Comparison of ENCODE assay signal across 10 mouse cellular contexts in the genomic region with DNA sequence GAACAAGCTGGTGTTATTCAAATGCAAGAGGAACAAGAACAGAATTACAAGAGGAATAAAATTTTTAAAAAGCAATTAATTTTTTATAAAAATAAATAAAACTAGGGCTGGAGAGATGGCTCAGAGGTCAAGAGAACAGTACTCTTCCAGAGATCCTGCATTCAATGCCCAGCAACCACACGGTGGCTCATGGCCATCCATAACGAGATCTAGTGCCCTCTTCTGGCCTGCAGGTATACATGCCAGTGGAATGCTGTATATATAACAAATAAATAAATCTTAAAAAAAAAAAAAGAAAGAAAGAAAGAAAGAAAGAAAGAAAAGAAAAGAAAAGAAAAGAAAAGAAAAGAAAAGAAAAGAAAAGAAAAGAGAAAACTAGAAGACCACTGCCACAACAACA. TPM values are rescaled to one million over a fixed set of nuclear protein-coding genes. Genes with fewer than 3 reads are reported as not detected.
DNase-seq lines count a peak whose midpoint lies in the region; ATAC-seq lines count a peak whose summit lies in the region.
"Had no signal": no experiment of that assay in that cellular context is flagged by ENCODE, and none has a peak within 500 bp of the region (broad histone marks: within the 10 kb centered on the region; RNA-seq: fewer than 3 reads in every experiment).

No protein-coding gene starts in this region.

- DNase-seq in heart, postnatal 4 days, result peak; percentile 38
- no peak for DNase-seq in heart, adult 8-10 months (ENCODE audit: low spot score)
- DNase-seq in urinary bladder, postnatal 14 days (ENCODE audit: low spot score), result peak; percentile 35
- no peak for DNase-seq in urinary bladder, adult 2 months (ENCODE audit: low spot score)
- DNase-seq in cerebellum, adult 11-12 months, result peak; percentile 22
- DNase-seq in kidney, postnatal 14 days, result peak; percentile 43

- H3K27ac ChIP-seq in forebrain, embryonic 15.5 days (replicated peaks), result no peak overlapping the region
- H3K27ac ChIP-seq: limb, embryonic 13.5 days had no signal

- no peak overlapping the region for H3K4me3 ChIP-seq in forebrain, embryonic 15.5 days
- H3K4me3 ChIP-seq: limb, embryonic 13.5 days had no signal

- H3K9me3 ChIP-seq in forebrain, embryonic 15.5 days, result no peaks in the 10 kb centered on the region
- H3K9me3 ChIP-seq: limb, embryonic 13.5 days had no signal

- no peaks in the 10 kb centered on the region for H3K27me3 ChIP-seq in forebrain, embryonic 15.5 days
- H3K27me3 ChIP-seq: limb, embryonic 13.5 days had no signal

- peaks cover 15% of the 10 kb centered on the region for H3K4me1 ChIP-seq in forebrain, embryonic 15.5 days

- no peak overlapping the region for H3K9ac ChIP-seq in forebrain, embryonic 15.5 days (replicated peaks)
- H3K9ac ChIP-seq: limb, embryonic 13.5 days had no signal

- no peak overlapping the region for H3K4me2 ChIP-seq in forebrain, embryonic 15.5 days (replicated peaks)
- H3K4me2 ChIP-seq: limb, embryonic 13.5 days had no signal

- 15% methylated on average over 2 of the region's 2 CpGs for WGBS in forebrain, embryonic 15.5 days

- H3K36me3 ChIP-seq in forebrain, embryonic 15.5 days, result peaks cover 11% of the 10 kb centered on the region

- ATAC-seq in neutrophil, adult 5-6 weeks (ENCODE audit: extremely low read depth, insufficient number of reproducible peaks, low FRiP score, poor library complexity, severe bottlenecking), result peak; percentile 73; the same call in 1 of the 2 replicates
- ATAC-seq in forebrain, embryonic 15.5 days (replicated peaks), result no peak

RNA-seq across cellular contexts. Expression of a gene that starts 2.6 kb away (rescaled TPM):
- 10 to 100 TPM; 15.7 to 18.5 TPM for total RNA-seq in heart, postnatal 4 days (2021)
- 1 to 10 TPM; 5.3 to 8.1 (median 6.9) TPM for total RNA-seq in heart, adult 8-10 months (2022)
- polyA plus RNA-seq in urinary bladder, adult 2 months (2012; rRNA removed), result 18.4 and 21.3 TPM in 2 replicates
- total RNA-seq in neutrophil, adult 5-6 weeks (2017), result 9.1 and 21.5 TPM in 2 replicates
- 47.6 and 55.0 TPM in 2 replicates for polyA plus RNA-seq in forebrain, embryonic 15.5 days (2015; fragmentation: Nextera tagmentation; extraction: Ambion mirVana)

RNA-seq across cellular contexts. Expression of a gene that starts 43.3 kb away (rescaled TPM):
- under 1 TPM; 0.16 to 0.33 TPM for total RNA-seq in heart, postnatal 4 days (2021)
- 1 to 10 TPM in 1 of 4 experiments, under 1 TPM in 3; 0.34 to 1.0 (median 0.56) TPM for total RNA-seq in heart, adult 8-10 months (2022)
- polyA plus RNA-seq in urinary bladder, adult 2 months (2012; rRNA removed), result 0.59 and 0.99 TPM in 2 replicates
- total RNA-seq in neutrophil, adult 5-6 weeks (2017), result 139 TPM in 2 replicates
- polyA plus RNA-seq in forebrain, embryonic 15.5 days (2015; fragmentation: Nextera tagmentation; extraction: Ambion mirVana), result not detected in 2 replicates
- polyA plus RNA-seq: limb, embryonic 13.5 days; stomach, embryonic 14.5 days had no signal

Comparison
In these comparisons a context has a peak if more than half of its experiments do, and no peak if none do; other contexts are left out.
1. DNase-seq: peak in heart, postnatal 4 days (single experiment), urinary bladder, postnatal 14 days (single experiment), cerebellum, adult 11-12 months (single experiment) and kidney, postnatal 14 days (single experiment); none in heart, adult 8-10 months (single experiment) and urinary bladder, adult 2 months (single experiment).
2. RNA of a gene that starts 43.3 kb away (total RNA-seq): 139 TPM in neutrophil, adult 5-6 weeks; 0.34 to 1.0 TPM in heart, adult 8-10 months and 0.16 to 0.33 TPM in heart, postnatal 4 days; every median in the first group is over 10 times any median in the second.